Mouse (Mus musculus): ENCODE measurements at regions not wholly inside any gene's neighbourhood (a gene's known extent, or its start where the extent isn't known, plus 50 kb on each side); places are given as distances from the start of the nearest gene placed in this dataset.

GRCm38 (mm10) chr14:110007159-110007558, 747.8 kb downstream of the Slitrk6 start:
- DNase-seq (ENCODE audit: low spot score in 2 of 2): no peak

GRCm38 (mm10) chr14:109985026-109985425, 769.9 kb downstream of the Slitrk6 start:
- DNase-seq (ENCODE audit: low spot score in 2 of 2): no peak

- no peak for DNase-seq (ENCODE audit: low spot score in 2 of 2)
Measured at GRCm38 (mm10) chr14:109958008-109958407, 796.9 kb downstream of the Slitrk6 start.

- no peak for DNase-seq (ENCODE audit: low spot score in 2 of 2)
Measured at GRCm38 (mm10) chr14:109941944-109942343, 813.0 kb downstream of the Slitrk6 start.

GRCm38 (mm10) chr14:109941162-109941561, 813.8 kb downstream of the Slitrk6 start:
- no peak for DNase-seq (ENCODE audit: low spot score in 2 of 2)

DNA sequence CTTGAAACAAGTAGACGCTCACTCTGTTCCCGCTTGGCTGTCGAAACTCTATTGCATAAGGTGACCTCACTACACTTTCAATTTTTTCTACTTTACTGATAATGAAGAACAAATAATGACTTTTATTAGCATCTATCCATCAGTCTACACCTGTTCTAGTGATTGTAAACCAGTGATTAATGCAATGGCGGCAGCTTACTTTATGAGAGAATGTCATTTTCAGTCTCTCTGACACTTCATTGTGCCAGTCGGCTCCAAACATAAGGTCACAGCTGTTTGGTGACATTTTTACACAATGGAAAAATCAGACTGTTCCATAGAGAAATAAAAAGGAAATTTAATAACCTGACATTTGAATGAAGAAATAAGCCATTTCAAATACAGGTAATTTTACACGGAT, 817.5 kb downstream of the Slitrk6 start:
- DNase-seq (ENCODE audit: low spot score in 2 of 2): no peak

- no peak for DNase-seq (ENCODE audit: low spot score in 2 of 2)
Measured at GRCm38 (mm10) chr14:109928977-109929376, 826.0 kb downstream of the Slitrk6 start.

DNA sequence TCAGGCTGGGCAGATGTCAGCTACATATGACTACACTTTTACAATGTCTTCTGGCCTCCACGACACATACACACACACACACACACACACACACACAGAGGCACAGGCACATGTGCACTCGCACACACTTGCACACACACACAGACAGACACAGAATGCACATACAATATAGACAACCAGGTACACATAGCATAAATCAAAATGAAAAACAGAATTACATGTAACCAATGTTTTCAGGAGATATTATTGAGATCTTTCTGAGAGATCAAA, 863.1 kb downstream of the Slitrk6 start:
- no peak for DNase-seq (ENCODE audit: low spot score in 2 of 2)

DNA sequence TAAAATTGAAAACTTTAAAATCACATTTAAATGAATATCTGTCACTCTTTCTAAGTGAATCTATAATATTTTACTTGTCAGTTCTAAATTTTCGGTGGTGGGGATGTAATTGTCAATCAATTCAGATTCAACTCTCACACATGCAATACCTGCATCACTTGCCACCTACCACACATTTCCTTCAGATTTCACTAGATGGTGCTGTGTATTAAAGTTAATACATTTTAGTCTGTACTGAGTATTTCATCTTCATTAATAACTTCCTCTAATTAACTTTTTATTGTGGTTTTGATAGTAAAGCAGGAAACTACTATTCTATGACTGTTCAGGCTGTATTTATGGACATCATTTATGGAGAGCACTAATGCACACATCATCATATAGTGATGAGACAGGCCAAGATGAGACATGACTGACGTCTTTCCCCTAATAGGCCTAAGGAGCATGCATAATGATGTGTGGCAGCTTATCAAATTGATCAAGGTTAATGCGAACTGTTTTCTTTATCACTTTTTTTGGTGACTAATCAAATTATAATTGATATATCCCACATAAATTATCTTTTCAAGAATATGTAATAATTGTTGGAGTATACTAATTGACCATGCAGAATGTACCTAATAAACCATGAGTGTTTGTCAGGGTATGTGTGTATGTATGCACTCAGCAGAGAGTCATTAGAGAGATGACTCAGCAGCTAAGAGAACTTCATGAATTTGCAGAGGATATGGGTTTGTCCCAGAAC, 863.6 kb downstream of the Slitrk6 start:
- DNase-seq (ENCODE audit: low spot score in 2 of 2): no peak

- DNase-seq (ENCODE audit: low spot score in 2 of 2): no peak
Measured at GRCm38 (mm10) chr14:109876950-109877663, 877.8 kb downstream of the Slitrk6 start.

DNA sequence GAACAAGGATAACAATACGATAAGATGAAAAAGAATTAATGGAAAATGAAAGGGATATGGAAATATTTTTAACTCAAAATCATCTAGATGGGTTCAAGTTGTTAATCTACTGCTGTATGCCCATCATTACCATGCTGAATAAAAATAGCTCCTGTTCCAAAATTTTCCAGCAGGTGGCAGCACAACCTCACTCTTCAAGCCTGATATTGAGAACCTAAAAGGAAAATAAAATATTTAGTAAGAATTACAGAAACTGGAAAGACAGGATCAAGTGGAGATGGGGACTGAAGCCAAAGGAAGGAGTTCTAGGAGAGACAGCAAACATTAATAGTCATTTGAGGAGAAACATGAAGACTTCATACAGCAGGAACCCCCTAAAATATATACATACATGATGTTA, 880.7 kb downstream of the Slitrk6 start:
- peak in 1 of 2 experiments; percentile 16 for DNase-seq (ENCODE audit: low spot score in 2 of 2)

DNA sequence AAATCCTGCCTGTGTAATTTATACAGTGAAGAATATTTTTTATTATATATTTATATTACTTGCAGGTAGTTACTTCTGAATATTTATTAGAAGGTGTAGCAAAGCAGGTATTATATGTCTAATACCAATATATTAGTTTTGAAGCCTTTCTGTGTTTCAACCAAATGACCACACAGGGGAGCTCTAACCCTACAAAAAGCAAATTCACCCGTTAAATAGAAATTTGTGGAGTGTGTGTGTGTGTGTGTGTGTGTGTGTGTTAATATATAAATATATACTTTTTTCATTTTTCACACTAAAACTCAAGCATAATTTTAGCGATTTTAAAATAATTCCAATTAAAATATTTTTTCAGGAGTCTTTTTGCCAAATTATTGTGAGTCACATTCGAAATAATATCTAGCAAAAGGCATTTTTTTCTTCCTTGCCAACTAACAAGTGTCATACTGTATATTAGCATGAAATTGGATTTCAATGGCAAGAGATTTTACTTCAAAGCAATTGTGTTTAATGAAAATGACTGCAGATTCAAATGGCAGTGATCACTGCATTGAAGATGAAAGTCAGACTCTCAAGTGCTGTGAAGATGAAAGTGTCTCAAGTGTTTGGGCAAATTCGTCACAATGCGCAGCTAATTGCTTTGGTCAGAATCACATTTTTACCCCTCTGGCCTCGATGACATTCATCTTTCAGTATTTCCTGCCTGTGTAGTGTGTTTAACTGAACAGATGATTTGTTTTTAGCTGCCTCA, 914.4 kb downstream of the Slitrk6 start:
- DNase-seq (ENCODE audit: low spot score in 2 of 2): no peak

DNA sequence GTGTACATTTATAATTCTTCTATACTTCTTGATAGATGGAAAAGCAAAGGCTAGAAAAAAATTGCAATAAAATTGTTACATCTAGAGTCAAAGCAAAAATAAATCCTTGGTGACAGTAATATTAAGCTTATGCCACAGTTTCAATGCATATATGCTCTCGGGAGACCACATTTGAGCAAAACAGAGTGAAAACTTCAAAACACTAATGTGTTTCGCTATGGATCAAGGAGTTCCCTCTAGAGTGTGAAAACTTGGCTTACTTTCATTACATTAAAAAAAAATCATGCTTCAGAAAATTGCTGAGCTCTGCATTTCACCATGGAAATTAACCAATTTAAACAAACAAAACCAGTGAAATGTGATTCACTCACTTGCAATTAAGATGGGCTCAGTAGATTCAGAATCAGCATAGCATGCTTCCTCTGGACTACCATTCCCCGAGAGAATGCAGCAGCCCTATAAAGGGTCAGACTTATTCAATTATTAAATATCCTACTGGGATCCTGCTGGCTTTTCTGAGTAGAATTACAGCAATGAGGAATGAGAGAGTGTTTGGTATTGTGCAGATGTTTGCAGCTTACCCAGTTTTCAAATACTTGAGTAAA, 888.7 kb upstream of the Slitrk1 start:
- DNase-seq (ENCODE audit: low spot score in 2 of 2): no peak

- no peak for DNase-seq (ENCODE audit: low spot score in 2 of 2)
Measured at GRCm38 (mm10) chr14:109772246-109772645, 858.3 kb upstream of the Slitrk1 start.

DNA sequence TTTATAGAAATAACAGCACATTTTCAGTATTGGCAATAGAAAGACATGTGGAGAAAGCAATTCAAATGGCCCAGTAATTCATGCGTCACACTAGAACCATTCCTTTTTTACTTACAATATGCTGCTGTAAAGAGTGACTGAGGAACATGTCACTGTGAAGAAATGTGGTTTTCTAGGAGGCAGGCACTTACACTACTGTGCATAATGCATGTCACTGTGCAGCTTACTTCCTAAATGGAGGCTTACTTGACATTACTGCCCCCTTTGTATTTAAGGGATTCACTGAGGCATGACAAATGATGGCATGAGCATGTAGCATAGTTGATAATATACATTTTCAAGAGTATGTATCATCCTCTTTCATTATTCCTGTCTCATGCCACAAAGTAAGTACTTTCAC, 846.9 kb upstream of the Slitrk1 start:
- no peak for DNase-seq (ENCODE audit: low spot score in 2 of 2)

Measured in spleen, postnatal 10 days (tissue).